Mouse (Mus musculus) liver, embryonic 14.5 days (tissue): ENCODE measurements around the gene Entpd1. TPM values are rescaled to one million over a fixed set of nuclear protein-coding genes. Genes with fewer than 3 reads are reported as not detected.

Source experiments
- ATAC-seq: fragments of 200-750 bp; cut with Nextera tagmentation; 2 replicates; pipeline ENCODE4 v1.8.0; 2017; ENCODE audit warnings: moderate number of reproducible peaks, mild to moderate bottlenecking, moderate library complexity; ENCODE audit not compliant: insufficient read depth
- DNase-seq, 3 experiments: peaks; one replicate each; pipeline ENCODE4 v3.0.0-alpha.2; 2012 to 2013; ENCODE audit warnings: low read depth in 3 of 3, low spot score in 3 of 3
- H3K27ac ChIP-seq: fragments of 300-500 bp; sonication (generic); 2 replicates; pipeline ENCODE4 v1.5.1; 2014; ENCODE audit warnings: moderate library complexity, mild to moderate bottlenecking, control low read depth, inconsistent platforms
- H3K27me3 ChIP-seq: fragments of 300-500 bp; sonication (generic); 2 replicates; pipeline ENCODE4 v1.6.1; 2014; ENCODE audit warnings: mild to moderate bottlenecking, low read length, moderate library complexity; ENCODE audit not compliant: control insufficient read depth, insufficient read depth
- H3K36me3 ChIP-seq: fragments of 300-500 bp; sonication (generic); replicated peaks from 2 replicates; pipeline ENCODE4 v1.6.1; 2014; ENCODE audit warnings: low read depth; ENCODE audit not compliant: control insufficient read depth, insufficient read depth
- H3K4me1 ChIP-seq, 2 experiments: fragments of 200-500 bp in 1 of 2; fragments of 300-500 bp in 1 of 2; sonication (generic) in 1 of 2; replicated peaks; 2 replicates each; pipeline ENCODE4 v1.6.1; 2012 to 2014; ENCODE audit warnings: antibody characterized with exemption in 1 of 2, inconsistent platforms in 1 of 2, low read length in 1 of 2; ENCODE audit not compliant: control insufficient read depth in 2 of 2, insufficient read depth in 2 of 2
- H3K4me2 ChIP-seq: fragments of 300-500 bp; sonication (generic); 2 replicates; pipeline ENCODE4 v1.6.1; 2014; ENCODE audit warnings: low read depth, mild to moderate bottlenecking, control low read depth, moderate library complexity
- H3K4me3 ChIP-seq, 2 experiments: fragments of 200-500 bp in 1 of 2; fragments of 300-500 bp in 1 of 2; sonication (generic) in 1 of 2; 2 replicates each; pipeline ENCODE4 v1.5.1; 2012 to 2014; ENCODE audit warnings: low read depth in 2 of 2, low read length in 2 of 2, mild to moderate bottlenecking in 2 of 2, control low read depth in 1 of 2, inconsistent platforms in 1 of 2, moderate library complexity in 1 of 2; ENCODE audit not compliant: insufficient read depth in 1 of 2
- H3K9ac ChIP-seq: fragments of 300-500 bp; sonication (generic); replicated peaks from 2 replicates; pipeline ENCODE4 v1.6.1; 2014; ENCODE audit warnings: mild to moderate bottlenecking, control low read depth, moderate library complexity
- H3K9me3 ChIP-seq: fragments of 300-500 bp; sonication (generic); 2 replicates; pipeline ENCODE4 v1.6.1; 2016; ENCODE audit warnings: low read length, mixed read lengths; ENCODE audit not compliant: control insufficient read depth
- CTCF ChIP-seq: IDR thresholded peaks from 2 replicates; pipeline ENCODE4 v1.5.1; 2016; ENCODE audit warnings: antibody characterized with exemption, low read depth, control low read depth
- EP300 ChIP-seq: IDR thresholded peaks from 2 replicates; pipeline ENCODE4 v1.6.1; 2016; ENCODE audit warnings: antibody characterized with exemption, low read depth
- WGBS: fragments of 180-500 bp; shearing (Covaris S2); extraction: QIAGEN DNeasy Blood & Tissue Kit; methylation state at CpG from one replicate; pipeline ENCODE4 v1.1.7; 2014; ENCODE audit not compliant: insufficient replicate concordance; 5-methylcytosine and 5-hydroxymethylcytosine counted together
- polyA plus RNA-seq, 2 experiments: library from polyadenylated mRNA; depleted of rRNA in 1 of 2; stranded (reverse) in 1 of 2; unstranded in 1 of 2; fragments of >200 nt; fragmentation: Nextera tagmentation in 1 of 2; extraction: Ambion mirVana in 1 of 2; gene quantifications; 2 replicates each; pipeline versions ENCODE4 v1.2.1 to v1.2.3; 2012 to 2014

Entpd1 gene
- polyA plus RNA-seq, 2 experiments, result 1.6 to 2.8 TPM

GRCm38 (mm10) chr19:40640799-40641198 lies 28.6 kb downstream of the Entpd1 start:
- TF ChIP-seq EP300 (no peak), CTCF (no peak)
- no peaks in the 10 kb centered on the region for H3K9me3 ChIP-seq
- no peak overlapping the region for H3K4me2 ChIP-seq
- 55% methylated on average over 2 of the region's 2 CpGs for WGBS
- H3K36me3 ChIP-seq, result no peaks in the 10 kb centered on the region
- DNase-seq (no peak), ATAC-seq (no peak)
- H3K27ac ChIP-seq, result no peak overlapping the region
- H3K4me3 ChIP-seq, result no peak overlapping the region
- no peak overlapping the region for H3K9ac ChIP-seq
- H3K4me1 ChIP-seq, result peaks cover 3 to 12% of the 10 kb centered on the region in 2 experiments; a peak in 3 of 4 replicates
- no peaks in the 10 kb centered on the region for H3K27me3 ChIP-seq

DNA sequence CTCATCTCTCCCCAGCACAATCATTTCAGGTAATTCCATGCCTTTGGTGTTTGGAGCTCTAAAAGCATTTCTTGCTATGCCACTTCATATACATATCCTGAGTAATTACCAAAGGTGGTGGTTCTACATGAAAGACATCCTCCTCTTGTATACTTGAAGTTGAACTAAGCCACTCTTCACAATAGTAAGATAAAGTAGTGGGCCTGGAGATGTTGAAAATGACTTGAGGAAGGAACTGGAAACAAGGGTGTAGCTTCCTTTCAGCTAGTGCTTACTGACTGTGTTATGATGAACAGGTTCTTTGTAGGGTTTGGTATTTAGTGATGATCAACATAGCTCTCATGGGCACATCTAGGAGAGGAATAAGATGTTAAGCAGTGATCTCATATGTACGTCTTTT lies 31.7 kb downstream of the Entpd1 start:
- Histone ChIP-seq H3K4me1 (peaks cover 0 to 14% of the 10 kb centered on the region in 2 experiments; a peak in 2 of 4 replicates), H3K36me3 (no peaks in the 10 kb centered on the region), H3K27ac (no peak overlapping the region), H3K9ac (no peak overlapping the region), H3K27me3 (no peaks in the 10 kb centered on the region), H3K4me2 (no peak overlapping the region), H3K9me3 (no peaks in the 10 kb centered on the region), H3K4me3 (no peak overlapping the region)
- WGBS, result 63% methylated on average over 1 of the region's 1 CpGs
- ATAC-seq (no peak), DNase-seq (no peak)
- TF ChIP-seq CTCF (no peak), EP300 (no peak)

DNA sequence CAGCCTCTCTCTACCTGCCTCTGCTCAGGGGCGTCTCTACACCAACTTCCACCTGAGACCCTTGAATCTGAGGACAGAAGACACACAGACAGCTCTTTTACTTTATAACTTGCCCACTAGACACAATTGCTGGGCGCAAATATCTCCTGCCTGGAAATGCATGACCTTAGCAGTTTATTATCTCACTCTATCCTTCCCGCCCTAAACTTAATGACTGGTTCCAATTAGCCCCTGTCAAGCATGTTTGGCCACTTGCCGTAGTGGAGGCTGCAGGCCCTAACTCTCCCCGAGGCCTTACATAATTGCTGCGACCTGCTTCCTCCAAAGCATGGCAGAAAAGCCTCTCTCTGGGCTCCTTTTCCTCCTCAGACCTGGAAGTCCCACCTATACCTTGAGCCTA lies 34.2 kb downstream of the Entpd1 start:
- Histone ChIP-seq H3K27me3 (no peaks in the 10 kb centered on the region), H3K9me3 (no peaks in the 10 kb centered on the region), H3K4me1 (peaks cover 0 to 19% of the 10 kb centered on the region in 2 experiments; a peak in 2 of 4 replicates), H3K4me3 (no peak overlapping the region), H3K4me2 (no peak overlapping the region), H3K27ac (no peak overlapping the region), H3K36me3 (no peaks in the 10 kb centered on the region), H3K9ac (no peak overlapping the region)
- 51% methylated on average over 6 of the region's 6 CpGs for WGBS
- ATAC-seq (no peak), DNase-seq (no peak)
- TF ChIP-seq EP300, result no peak
- no peak for TF ChIP-seq CTCF

DNA sequence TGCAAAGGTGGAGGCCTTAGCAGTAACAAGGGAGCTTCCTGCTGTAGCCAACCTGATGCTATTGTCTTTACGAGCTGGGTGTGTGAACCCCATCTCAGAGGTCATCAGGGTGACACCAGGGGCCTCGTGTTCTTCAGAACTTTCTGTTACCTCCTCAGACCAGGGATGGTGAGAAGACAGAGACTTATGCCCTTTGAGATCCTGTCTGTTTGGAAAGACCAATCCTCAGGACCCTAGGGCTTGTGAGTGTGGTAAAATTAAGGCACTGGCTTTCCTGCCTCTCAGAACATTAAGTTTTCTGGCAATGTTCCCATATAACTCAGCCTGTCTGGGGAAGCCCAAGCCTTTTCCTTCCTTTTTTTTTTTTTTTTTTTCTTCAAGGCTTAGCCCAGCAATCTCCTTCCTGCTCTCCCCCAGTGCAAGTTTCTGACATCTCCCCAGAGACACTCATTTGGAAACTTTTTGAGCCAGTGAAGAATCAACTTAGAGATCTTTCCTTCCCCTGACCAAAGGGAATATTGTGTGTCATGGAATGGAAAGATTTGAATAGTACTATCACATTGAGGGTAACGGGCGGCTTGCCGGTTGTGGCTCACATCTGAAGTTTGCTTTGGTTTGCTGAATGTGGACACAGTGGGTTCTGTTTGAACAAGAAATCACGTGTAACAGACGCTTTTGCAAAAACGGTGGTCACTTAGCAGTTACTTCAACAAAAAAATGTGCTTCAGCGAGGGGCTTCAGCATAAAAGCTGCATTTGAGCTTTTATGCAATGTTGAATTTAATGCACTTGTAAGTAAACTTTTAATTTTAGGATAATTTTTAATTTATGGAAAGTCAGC lies 35.4 kb downstream of the Entpd1 start:
- no peak for TF ChIP-seq EP300
- Histone ChIP-seq H3K4me3 (no peak overlapping the region), H3K36me3 (no peaks in the 10 kb centered on the region), H3K4me2 (no peak overlapping the region), H3K27ac (no peak overlapping the region), H3K9me3 (no peaks in the 10 kb centered on the region), H3K9ac (no peak overlapping the region), H3K27me3 (no peaks in the 10 kb centered on the region), H3K4me1 (peaks cover 0 to 19% of the 10 kb centered on the region in 2 experiments; a peak in 2 of 4 replicates)
- 36% methylated on average over 9 of the region's 9 CpGs for WGBS
- ATAC-seq (no peak), DNase-seq (no peak)

DNA sequence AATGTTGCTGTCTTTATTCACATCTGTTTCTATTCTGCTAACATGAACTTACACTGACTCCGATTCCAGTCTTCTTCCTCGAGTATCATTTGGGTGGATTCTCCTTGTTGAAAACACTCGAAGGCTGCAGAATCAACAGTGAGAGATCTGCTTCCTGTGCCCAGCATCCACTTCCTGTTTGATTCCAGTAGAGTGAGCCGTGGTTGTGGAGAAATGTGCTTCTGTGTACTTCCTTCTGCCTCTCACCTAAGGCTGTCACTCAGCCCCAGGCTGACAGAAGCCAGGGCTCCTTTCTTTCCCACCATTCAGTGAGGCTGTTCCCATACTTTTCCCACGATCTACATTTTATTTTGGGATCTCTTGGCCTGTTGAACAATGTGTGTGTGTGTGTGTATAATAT lies 37.9 kb downstream of the Entpd1 start:
- Histone ChIP-seq H3K4me2 (no peak overlapping the region), H3K36me3 (no peaks in the 10 kb centered on the region), H3K4me1 (peaks cover 0 to 19% of the 10 kb centered on the region in 2 experiments; a peak in 2 of 4 replicates), H3K9ac (no peak overlapping the region), H3K27me3 (no peaks in the 10 kb centered on the region), H3K27ac (no peak overlapping the region), H3K4me3 (no peak overlapping the region), H3K9me3 (no peaks in the 10 kb centered on the region)
- no peak for ATAC-seq
- TF ChIP-seq EP300, result no peak
- DNase-seq, result no peak
- WGBS, result 13% methylated on average over 5 of the region's 5 CpGs
